Mouse (Mus musculus): ENCODE data around the gene Apela.

Apela gene

DNA sequence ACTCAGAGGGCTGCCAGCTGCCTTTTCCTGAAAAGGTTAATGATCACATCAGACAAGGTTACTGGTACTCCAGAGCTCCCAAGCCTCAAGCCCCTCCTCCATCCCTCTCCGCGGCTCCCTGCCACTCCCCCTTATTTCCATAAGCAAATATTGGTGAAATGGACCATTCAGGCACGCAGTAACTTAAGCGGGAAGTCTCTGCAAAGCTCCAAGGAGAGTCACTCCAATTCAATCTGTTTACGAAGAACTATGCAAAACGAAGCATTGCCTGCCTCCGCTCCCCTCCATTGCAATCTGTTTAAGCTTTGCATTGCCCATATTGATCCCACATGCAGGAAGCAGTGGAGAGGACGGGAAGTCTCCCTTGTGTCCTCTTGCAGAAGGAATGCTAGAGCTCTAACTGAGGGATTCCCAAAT, at the start of gene Apela:
Apela (minus strand) TSS at position 220 of the 417 bp plus-strand sequence.
- ATAC-seq (ENCODE audit: insufficient number of reproducible peaks, low FRiP score, low TSS enrichment) = no peak

GRCm38 (mm10) chr8:65085680-65086079, 48.5 kb upstream of the Apela start:
- ATAC-seq (ENCODE audit: insufficient number of reproducible peaks, low FRiP score, low TSS enrichment) = no peak

DNA sequence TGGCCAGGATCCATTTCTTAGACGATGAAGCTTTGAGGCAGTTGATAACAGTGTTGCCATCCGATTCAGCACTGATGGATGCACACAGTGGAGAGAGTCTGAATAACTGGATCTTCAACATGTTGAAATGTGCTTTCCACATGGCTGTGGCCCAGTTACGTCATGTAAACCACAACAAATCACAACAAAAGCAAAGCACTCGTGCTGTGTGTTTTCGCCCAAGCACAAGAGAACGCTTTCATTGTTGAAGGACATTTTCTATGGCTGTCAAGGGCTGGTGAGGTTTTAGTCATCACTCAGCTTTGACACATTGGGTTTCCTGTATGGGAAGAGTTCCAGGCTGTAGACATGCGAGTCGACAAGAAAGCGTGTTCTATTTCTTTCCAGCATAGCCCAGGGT, 43.6 kb upstream of the Apela start:
- no peak for ATAC-seq (ENCODE audit: insufficient number of reproducible peaks, low FRiP score, low TSS enrichment)

DNA sequence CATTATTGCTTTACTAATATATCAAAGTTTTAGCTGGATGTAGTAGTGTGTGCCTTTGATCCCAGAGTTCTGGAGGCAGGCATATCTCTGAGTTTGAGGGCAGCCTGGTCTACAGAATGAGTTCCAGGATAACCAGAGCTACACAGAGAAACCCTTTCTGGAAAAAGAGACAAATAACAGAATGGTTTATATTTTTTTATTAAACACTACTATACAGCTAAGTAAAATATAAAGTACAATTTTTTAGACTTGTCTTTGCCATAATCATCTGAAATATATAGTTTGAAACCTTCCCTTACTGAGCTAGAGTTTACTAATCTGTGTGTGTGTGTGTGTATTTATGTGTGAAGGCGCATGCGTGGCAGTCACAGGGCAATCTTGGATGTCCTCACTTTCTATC, 37.6 kb upstream of the Apela start, which contains the start of gene Gm10663:
Gm10663 (plus strand) TSS at position 301 of the 400 bp plus-strand sequence.
- ATAC-seq (ENCODE audit: insufficient number of reproducible peaks, low FRiP score, low TSS enrichment) = no peak

DNA sequence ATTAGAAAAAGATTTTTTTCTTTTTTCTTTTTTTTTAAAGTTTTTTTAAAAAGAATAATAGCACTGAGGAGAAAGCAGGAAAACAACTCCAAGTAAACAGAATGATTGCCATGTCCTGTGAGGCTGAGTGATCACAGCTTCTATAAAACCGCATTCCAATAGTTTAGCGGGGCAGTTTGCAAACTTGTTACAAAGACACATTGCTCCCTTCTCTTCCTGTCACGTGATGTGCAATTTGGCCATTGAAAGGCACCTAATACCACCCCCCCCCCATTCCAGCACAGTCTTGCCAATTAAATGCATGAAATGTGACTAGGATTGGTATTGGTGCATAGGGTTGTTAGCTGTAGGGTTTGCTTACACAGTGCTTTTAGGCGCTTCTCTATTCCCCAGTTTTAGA, 33.9 kb upstream of the Apela start:
- no peak for ATAC-seq (ENCODE audit: insufficient number of reproducible peaks, low FRiP score, low TSS enrichment)

- no peak for ATAC-seq (ENCODE audit: insufficient number of reproducible peaks, low FRiP score, low TSS enrichment)
These were observed 31.3 kb upstream of the Apela start for GRCm38 (mm10) chr8:65068473-65068819.

DNA sequence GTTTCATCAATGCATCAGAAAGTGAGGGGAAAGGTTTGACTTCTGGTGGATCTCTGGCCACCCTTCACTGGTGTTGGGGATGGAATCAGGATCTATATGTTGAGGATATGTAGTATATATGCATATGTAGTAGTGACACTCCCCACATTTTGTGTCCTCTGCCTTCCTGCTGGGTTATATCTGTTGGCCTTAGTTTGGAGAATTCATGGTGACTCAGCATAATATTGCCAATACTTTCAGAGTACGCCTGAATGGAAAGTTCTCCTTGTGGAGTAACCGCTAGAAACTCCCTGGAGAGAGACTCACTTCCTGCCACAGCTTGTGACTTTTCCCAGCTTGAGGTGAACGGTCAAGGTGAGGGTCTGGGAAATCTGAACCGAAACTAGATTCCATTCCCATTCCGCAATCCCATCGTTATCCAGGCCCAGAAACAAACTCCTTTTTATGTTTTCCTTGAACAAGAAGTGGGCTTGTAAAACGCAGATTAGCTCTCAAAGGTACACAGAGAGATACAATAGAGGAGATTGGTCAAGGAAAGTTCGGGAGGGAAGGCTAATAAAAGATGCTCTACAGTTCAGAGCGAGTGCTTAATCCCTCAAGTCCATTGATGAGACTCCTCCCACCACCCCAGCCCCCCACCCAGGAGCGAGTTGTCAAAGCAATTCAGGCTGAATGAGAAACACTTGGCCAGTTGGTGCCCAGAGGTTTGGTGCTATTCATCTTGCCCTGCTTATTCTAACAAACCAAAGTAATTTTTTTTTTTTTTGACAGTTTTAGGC, 30.7 kb upstream of the Apela start:
- no peak for ATAC-seq (ENCODE audit: insufficient number of reproducible peaks, low FRiP score, low TSS enrichment)

DNA sequence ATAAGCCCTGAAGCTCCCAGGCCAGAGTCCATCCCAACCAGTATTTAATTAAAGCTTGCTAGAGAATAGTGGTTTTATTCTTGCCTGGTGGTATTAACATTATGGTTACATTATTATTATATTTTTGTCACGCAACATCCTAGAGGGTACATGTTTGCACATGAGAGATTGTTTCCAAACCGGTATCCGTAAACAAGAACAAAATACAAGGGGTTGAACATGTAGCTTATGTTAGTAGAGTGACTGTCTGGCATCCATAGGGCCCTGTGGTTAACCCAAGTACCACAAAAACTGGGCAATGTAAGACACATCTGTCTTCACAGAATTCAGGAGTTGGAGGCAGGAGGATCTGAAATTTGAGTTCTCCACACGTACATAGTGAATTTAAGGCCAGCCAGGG, 29.9 kb upstream of the Apela start:
- no peak for ATAC-seq (ENCODE audit: insufficient number of reproducible peaks, low FRiP score, low TSS enrichment)

GRCm38 (mm10) chr8:65065622-65066021, 28.5 kb upstream of the Apela start:
- no peak for ATAC-seq (ENCODE audit: insufficient number of reproducible peaks, low FRiP score, low TSS enrichment)

- no peak for ATAC-seq (ENCODE audit: insufficient number of reproducible peaks, low FRiP score, low TSS enrichment)
These were observed 26.9 kb upstream of the Apela start for GRCm38 (mm10) chr8:65064071-65064470.

- ATAC-seq (ENCODE audit: insufficient number of reproducible peaks, low FRiP score, low TSS enrichment) = no peak
These were observed 25.1 kb upstream of the Apela start for GRCm38 (mm10) chr8:65062195-65062594.

DNA sequence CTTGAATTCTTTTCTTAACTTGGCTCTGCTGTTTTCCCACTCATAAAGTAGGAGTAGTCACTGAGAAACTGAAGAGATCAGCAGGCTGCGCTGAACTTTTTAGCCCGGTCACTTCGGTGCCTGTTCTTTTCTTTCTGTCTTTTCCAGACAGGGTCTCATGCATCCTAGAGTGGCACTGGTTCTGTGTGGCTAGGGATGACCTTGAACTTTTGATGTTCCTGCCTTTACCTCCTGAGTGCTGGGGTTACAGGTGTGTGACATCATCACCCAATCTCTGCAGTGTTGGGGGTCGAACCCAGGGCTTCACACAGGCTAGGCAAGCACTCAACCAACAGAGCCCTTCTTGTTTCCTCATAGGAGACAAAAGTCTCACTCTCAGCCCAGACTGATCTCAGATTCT, 19.6 kb upstream of the Apela start:
- ATAC-seq (ENCODE audit: insufficient number of reproducible peaks, low FRiP score, low TSS enrichment) = no peak

GRCm38 (mm10) chr8:65053968-65054367, 16.8 kb upstream of the Apela start:
- no peak for ATAC-seq (ENCODE audit: insufficient number of reproducible peaks, low FRiP score, low TSS enrichment)

- ATAC-seq (ENCODE audit: insufficient number of reproducible peaks, low FRiP score, low TSS enrichment) = no peak
These were observed 16.4 kb upstream of the Apela start for GRCm38 (mm10) chr8:65053554-65053953.

DNA sequence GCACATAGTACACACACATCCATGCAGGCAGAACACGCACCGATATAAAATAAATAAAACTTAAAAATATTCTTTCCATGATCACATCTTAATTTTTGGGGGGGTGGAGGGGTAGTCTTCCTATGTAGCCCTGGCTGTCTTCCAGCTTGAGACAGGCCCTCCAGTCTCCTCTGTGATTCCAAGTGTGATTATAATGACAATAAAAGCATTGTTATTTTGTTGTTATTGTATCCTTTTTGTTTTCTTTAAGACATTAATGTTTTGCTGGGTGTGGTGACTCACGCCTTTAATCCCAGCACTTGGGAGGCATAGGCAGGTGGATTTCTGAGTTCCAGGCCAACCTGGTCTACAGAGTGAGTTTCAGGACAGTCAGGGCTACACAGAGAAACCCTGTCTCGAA, 10.7 kb upstream of the Apela start:
- no peak for ATAC-seq (ENCODE audit: insufficient number of reproducible peaks, low FRiP score, low TSS enrichment)

DNA sequence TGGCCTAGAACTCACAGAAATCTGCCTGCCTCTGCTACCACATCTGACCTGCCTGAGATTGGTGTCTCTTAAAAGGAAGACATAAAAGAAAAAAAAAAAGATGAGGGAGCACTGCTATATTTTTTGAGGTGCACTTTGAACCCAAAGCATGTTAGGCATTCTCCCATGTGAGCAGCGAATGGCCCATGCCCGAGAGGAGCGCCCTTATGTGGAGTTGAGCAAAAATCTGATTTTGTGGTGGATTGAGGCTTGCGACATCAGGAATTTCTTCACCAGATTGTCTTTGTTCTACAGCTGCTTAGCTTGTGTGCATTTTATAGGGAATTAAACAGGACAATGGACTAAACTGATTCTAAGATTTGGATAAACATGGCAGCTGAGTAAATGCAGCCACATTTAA, 10.1 kb upstream of the Apela start:
- ATAC-seq (ENCODE audit: insufficient number of reproducible peaks, low FRiP score, low TSS enrichment) = no peak

DNA sequence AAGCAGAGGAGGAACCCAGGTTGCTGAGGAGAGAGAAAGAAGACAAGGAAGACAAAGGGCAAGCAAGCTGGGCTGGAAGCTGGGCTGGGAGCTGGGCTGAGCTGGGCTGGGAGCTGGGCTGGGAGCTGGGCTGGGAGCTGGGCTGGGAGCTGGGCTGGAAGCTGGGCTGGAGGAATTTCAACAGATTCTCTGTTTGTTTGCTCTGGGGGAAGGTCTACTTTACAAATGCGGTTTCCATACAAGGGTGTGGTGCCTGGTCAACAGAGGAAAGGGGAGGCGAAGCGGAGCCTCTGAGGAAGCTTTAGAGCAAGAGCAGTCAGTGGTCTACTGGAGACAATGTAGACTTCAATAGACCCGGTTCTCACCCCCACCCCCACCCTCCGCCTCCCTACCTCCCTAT, 9.4 kb upstream of the Apela start:
- ATAC-seq (ENCODE audit: insufficient number of reproducible peaks, low FRiP score, low TSS enrichment) = no peak

- no peak for ATAC-seq (ENCODE audit: insufficient number of reproducible peaks, low FRiP score, low TSS enrichment)
These were observed 3.0 kb downstream of the Apela start for GRCm38 (mm10) chr8:65034136-65034535.

- ATAC-seq (ENCODE audit: insufficient number of reproducible peaks, low FRiP score, low TSS enrichment) = no peak
These were observed 4.1 kb downstream of the Apela start for GRCm38 (mm10) chr8:65033056-65033455.

GRCm38 (mm10) chr8:65032107-65032506, 5.0 kb downstream of the Apela start:
- no peak for ATAC-seq (ENCODE audit: insufficient number of reproducible peaks, low FRiP score, low TSS enrichment)

- no peak for ATAC-seq (ENCODE audit: insufficient number of reproducible peaks, low FRiP score, low TSS enrichment)
These were observed 6.2 kb downstream of the Apela start for GRCm38 (mm10) chr8:65030735-65031485.

DNA sequence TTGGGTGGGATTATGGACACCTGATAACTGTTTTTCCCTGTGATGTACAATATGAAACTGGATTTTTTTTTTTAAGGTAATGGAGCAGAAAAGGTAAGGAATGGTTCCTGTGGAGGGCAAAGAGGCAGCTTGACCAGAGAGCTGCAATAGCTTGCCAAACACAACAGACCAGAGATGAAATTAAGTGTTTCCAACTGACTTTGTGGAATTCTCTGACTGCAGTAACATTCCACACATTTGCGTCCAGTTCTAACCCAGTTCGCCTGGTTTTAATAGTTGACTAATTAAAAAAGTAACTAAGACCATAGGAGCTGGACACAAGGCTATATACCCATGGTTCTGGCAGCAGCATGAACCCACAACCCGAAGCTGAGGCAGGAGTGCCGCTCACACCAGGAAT, 7.4 kb downstream of the Apela start:
- no peak for ATAC-seq (ENCODE audit: insufficient number of reproducible peaks, low FRiP score, low TSS enrichment)
